Mouse (Mus musculus): Measurements from ENCODE around the gene Fbxl19. TPM values are rescaled to one million over a fixed set of nuclear protein-coding genes. Genes with fewer than 3 reads are reported as not detected.

Fbxl19 gene
- total RNA-seq, 1 experiment from 2014 or later, result 12.8 TPM

DNA sequence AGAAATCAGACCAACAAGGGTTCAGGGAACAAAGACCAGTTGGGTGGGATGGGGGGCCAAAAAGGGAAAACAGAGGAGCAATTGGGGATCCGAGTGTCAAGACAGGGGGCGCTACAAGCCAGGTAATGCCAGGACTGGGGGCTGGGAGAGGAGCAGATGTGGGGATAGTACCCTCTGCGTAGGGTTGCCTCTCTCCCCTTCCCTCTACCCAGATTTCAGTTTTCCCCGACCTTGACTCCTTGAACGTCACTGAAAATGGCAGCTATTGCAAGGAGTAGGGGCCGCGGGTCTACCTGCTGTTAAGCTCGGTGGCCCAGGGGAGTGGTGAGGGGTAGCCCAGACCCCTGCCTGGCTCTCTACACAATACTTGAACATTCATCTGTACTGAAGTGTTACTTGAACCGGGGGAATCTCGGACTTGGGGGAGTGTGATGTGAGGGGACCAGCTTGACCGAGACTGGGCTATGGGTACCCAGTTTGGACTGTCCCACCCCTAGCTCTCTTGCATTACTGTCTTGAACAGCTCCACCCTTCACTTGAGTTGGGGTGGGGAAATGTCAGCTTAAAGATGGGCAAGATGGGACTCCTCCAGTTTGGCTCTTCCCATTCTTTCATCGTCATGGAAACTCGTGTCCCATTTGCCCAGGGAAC, 24.1 kb downstream of the Fbxl19 start:
- DNase-seq, result peak; percentile 40

DNA sequence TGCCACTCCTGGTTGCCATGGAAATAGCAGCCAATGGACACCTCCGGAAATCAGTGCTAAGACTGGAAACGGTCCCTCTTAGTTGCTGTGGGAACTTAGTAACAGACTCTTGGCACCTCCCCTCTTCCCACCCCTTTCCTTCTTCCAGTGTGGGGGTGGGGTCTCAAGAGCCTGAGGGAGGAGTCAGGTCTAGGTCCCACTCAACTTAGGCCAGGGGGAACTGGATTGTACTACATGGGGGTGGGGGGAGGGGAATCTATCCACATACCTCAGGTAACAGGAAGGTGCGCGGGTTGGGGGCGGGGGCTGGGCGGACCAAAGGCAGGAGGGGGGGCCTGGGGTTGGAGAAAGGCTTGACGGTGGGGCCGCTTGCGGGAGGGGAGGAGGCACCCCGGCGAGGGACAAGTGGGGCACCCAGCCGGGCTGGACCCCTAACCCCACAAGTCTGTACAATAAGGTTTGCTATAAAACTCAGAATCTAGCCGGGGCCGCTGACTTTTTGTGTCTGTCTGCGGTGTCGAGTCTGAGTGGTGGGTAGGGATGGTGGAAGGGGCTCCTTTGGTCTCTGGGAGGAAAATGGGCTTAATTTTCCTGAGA, 24.8 kb downstream of the Fbxl19 start:
- peak; percentile 97 for DNase-seq

DNA sequence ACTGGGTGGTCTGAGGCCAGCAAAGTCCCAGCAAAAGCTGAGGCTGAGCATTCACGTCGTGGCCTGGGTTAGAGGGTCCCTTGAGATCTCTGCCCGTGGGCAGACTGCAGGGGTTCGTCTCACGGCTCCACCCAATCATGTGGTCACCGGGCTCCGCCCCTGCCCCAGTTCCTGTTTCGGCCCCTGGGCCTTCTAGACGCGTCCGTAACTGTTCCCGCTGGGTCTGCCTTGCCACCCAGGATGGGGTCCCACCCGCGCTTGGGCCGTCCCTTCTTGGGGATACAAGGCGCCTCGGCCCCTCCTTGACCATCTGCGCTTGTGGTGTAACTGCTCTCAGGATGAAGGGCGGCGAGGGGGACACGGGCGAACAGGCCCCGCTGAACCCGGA, 25.3 kb downstream of the Fbxl19 start, which contains the start of gene Orai3:
Gene Orai3, plus strand, starts transcription at position 165 of the 388 bp plus-strand sequence.
- DNase-seq, result peak; percentile 93

DNA sequence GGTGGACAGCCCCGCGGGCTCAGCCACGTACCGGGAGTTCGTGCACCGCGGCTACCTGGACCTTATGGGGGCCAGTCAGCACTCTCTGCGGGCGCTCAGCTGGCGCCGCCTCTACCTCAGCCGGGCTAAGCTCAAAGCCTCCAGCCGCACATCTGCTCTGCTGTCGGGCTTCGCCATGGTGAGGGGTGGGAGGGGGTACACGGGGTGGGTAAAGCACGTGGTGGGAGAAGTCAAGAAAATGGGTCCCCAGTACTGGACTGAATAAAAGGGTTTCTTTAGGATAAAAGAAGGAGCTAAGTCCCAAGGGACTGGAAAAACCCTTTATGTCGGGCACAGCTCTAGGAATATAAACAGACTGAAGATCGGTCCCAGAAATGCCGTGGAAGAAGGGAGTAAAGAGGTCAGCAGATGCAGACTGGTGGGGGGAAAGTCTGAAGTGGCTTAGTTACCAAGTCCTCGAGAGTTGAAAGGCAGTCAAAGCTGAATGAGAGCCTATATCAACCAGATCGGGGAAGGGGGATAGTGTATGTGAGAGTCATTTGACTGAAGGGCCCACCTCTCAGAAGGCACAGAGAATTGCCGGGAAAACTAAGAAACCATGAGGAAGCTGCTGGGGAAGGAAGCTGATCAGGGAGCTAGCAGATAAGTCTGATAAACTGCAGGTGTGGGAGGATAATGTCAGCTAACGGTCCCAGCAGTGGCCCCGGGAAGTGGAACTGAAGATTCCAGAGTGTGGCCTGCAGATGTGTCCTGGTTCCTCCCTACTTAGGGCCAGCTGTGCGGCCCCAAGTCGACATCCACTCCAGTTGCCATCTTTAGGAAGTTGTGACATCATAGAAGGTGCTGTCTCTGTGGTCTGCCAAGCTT, 25.9 kb downstream of the Fbxl19 start:
- peak; percentile 18 for DNase-seq

DNA sequence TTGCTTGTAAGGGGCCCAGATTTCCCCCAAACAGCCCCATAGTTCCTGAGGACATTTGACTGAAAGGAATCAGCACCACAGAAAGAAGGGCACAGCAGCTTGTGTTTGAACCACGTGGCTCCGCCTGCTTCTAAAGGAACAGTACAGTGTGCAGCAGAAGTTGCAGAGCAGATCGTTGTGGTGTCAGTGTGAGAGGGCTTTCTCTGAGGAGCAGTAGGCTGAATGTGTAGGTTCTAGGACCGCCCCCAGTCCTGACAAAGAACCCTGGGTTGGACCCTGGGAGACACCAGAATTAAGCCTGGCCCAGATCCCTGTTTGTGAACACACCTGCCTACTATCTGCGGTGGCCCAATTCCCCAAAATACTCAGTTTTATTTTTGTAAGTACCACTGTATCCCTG, 26.9 kb downstream of the Fbxl19 start:
- no peak for DNase-seq

DNA sequence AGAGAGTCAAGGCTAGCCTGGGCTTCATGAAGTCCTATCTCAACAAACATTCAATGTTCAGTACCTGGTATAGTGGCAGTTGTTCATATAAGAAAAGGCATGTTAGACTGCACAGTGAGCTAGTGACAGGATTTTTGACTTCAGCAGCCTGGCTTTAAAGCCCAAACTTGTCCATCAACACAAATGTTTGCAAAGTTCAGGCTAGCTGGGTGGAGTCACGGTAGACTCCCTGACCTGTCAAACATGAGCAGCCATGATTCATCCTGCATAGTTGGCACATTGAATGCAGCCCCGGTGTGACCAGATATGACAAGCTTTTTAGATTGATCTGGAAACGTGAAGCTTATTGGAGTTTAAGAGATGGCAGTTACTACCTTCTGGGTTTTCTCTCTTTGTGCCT, 27.7 kb downstream of the Fbxl19 start:
- no peak for DNase-seq

DNA sequence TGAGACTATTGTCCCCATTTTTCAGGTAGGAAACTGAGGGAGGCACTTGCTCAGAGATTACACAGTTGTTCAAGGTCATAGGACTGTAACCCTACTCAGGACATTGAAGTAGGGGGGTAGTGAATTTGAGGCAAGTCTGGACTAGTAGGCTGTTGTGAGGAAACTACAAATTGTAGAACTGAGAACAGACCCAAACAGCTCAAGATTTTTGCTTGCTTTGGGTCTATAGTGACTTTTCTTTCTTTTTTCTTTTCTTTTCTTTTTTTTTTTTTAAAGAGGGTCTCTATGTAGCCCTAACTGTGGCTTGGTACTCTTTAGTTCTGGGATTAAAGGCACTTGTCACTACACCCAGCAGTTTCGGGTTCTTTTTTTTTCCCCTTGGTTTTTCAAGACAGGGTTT, 28.2 kb downstream of the Fbxl19 start:
- no peak for DNase-seq

DNA sequence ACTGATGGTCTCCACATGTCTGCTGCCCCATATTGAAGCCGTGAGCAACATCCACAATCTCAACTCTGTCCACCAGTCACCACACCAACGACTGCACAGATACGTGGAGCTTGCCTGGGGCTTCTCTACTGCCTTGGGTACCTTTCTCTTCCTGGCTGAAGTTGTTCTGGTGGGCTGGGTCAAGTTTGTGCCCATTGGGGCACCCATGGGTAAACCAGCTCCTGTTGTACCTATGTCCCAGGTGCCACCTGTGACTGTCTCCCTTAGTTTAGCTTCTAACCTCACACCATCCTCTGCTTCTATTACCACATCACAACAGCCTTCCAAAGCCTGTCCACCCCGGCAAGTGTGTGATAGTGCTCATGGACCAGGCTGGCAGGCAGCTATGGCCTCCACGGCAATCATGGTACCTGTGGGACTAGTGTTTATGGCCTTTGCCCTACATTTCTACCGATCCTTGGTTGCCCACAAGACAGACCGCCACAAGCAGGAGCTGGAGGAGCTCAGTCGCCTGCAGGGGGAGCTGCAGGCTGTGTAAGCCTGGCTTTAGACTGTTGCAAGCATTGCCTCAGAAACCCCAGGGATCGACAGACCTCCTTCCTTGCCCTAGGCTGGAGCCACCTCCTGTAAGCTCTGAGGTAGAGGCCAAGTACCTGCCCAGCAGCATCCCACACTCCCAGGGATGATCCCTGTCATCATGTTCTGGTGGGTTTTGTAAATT, 29.5 kb downstream of the Fbxl19 start:
- peak; percentile 90 for DNase-seq

DNA sequence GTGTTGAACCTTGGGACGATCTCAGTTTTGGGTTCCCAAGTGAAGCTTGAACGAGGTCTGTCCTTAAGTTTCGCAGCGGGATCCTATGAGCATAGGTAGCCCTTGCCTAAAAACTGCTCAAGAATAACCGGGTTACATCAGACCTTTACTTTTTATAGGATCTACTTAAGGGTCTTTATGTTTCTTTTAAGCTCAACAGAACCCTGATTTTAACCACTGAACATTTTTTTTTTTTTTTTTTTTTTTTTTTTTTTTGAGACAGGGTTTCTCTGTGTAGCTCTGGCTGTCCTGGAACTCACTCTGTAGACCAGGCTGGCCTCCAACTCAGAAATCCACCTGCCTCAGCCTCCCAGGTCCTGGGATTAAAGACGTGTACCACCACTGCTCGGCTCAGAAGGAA, 31.5 kb downstream of the Fbxl19 start:
- DNase-seq, result peak; percentile 27

DNA sequence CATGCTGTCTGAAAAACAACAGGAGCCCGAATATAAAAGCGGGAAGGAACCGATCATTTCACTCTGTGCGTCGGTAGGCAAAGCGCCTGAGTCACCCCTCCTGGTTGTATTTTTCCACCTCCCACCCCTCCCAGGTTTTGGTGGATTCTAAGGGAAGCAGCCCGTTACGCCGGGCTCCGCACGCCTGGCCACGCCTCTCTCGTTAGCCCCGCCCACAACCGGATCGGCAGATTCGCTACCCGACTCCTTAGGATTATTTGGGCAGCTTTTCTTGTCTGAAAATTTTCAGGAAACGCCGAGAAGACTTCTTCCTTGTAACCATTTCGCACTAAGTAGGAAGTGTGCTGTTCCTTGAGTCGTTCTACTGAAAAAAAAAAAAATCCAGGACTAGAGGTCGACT, 32.1 kb downstream of the Fbxl19 start, which contains the start of gene Setd1a:
Gene Setd1a, plus strand, starts transcription at position 245 of the 400 bp plus-strand sequence.
- DNase-seq, result peak; percentile 94

DNA sequence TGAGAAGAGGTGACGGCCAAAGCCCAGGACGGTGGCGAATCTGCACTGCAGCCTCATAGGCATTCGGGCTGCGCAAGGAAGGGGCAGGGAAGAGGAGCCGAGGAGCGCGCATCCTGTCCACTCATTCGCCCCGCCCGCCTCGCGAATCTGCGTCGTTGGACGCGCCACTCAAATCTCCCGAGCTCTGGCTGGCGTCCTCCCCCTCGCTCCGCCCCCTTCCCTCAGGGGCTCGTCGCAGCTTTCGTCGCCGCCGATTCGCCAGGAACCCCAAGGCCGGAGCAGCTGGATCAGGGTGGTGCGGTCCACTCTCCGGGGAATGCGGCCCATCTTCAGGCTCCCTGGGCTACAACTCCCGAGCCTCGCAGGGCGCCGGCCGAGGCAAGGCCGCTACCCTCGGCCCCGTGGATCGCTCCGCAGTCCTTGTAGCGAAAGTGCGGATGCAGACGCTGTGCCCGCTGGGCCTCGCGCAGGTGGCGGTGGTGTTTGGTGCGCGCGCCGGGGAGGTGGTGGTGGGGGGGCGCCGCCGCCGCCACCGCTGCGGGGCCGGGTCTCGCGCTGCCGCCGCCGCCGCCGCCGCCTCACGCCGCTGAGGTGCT, 32.6 kb downstream of the Fbxl19 start:
- DNase-seq, result peak; percentile 99

DNA sequence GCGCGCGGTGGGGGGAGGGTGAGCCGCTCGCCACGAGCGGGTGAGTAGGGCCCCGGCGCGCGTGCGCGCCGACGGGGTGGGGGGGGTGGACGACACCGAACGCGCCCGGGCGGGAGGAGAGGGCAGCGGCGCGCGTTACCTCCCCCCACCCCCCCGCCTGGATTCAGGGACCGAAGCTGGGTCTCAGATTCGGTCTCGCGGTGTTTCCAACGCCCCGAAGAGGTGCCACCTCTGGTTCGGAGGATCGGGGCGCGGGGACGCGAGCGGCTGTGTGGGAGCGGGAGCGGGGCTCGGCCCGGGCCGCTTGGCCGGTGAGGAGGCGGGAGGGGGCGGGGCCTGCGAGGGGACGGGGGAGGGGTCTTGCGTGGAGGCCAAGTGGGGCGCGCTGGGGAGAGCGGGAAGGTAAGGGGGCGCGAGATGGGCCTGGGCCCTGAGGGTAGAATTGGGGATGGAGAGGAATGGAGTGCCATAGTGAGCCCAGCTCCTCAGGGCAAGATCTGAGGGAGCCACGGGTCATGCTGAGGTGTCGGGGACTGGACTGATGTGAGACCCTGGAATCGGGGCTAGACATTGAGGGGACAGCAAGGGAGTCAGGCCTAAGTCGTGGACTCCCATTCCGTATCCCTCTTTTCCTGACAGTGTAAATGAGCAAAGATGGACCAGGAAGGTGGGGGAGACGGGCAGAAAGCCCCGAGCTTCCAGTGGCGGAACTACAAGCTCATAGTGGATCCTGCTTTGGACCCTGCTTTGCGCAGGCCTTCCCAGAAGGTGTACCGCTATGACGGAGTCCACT, 33.3 kb downstream of the Fbxl19 start:
- peak; percentile 83 for DNase-seq

DNA sequence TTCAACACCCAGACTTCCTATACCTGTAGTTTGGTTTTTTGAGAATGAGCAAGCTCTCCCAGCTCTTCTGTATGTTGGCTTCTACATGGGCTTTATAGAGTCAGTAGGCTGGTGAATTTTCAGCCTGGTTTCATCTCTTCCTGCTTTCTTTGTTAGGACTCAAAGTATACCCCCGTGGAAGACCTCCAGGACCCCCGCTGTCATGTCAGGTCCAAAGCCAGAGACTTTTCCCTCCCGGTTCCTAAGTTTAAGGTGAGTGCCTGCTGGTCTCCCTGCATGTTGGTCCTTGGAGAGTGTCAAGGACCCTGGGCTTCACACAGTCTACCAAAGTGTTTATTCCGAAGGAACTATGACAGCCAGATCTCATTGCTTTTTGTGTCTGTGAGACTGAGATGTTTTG, 34.0 kb downstream of the Fbxl19 start:
- DNase-seq, result no peak

DNA sequence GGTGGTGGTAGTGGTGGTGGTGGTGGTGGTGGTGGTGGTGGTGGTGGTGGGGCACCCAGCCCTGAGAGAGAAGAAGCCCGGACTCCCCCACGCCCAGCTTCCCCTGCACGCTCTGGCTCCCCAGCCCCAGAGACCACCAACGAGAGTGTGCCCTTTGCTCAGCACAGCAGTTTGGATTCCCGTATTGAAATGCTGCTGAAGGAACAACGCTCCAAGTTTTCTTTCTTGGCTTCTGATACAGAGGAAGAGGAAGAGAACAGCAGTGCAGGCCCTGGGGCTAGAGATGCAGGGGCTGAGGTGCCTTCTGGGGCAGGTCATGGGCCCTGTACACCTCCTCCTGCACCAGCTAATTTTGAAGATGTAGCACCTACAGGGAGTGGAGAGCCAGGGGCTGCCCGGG, 41.0 kb downstream of the Fbxl19 start, which contains the start of gene Gm49388:
Gene Gm49388, plus strand, starts transcription at position 301 of the 400 bp plus-strand sequence.
- DNase-seq, result no peak

DNA sequence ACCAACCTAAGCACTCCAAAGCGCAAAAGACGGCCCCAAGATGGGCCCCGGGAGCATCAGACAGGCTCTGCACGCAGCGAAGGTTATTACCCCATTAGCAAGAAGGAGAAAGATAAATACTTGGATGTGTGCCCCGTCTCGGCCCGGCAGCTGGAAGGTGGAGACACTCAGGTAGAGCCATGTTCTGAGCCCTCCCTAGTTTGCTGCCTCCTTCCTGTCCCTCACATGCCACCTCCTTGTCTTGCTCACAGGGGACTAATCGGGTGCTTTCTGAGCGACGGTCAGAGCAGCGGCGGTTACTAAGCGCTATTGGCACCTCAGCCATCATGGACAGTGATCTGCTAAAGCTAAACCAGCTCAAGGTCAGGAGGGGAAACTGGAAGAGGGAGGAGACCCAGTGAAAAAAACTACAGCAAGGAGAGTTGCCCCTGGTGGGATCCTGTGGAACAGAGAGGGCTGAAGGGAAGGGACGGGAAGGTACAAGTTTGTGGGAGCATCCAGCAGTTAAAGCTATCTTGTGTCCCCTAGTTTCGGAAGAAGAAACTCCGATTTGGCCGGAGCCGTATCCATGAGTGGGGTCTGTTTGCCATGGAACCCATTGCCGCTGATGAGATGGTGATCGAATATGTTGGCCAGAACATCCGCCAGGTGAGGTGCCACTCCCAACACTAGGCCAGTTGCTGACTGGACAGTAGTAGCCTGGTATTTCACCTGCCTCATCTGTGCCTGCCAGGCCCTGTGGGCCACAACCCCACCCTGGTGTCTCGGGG, 52.9 kb downstream of the Fbxl19 start:
- no peak for DNase-seq

DNA sequence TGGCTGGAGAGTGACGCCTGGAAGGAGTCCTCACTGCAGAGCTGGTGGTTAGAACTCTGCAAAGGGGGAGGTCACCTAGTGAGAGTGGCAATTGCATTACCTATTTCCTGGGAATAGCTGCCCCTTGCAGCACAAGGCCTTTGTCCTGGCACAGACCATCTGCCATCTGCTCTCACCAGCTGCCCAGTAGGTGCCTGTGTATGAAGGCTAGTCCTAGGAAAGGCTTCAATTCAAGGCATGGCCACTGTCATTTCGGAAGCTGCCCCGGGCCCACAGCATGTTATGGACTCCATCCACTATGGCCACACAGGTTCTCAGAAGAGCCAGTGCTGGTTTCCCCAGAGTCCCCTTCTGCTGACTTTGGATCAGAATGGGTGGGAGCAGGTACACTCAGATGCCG, 54.2 kb downstream of the Fbxl19 start:
- DNase-seq, result no peak

DNA sequence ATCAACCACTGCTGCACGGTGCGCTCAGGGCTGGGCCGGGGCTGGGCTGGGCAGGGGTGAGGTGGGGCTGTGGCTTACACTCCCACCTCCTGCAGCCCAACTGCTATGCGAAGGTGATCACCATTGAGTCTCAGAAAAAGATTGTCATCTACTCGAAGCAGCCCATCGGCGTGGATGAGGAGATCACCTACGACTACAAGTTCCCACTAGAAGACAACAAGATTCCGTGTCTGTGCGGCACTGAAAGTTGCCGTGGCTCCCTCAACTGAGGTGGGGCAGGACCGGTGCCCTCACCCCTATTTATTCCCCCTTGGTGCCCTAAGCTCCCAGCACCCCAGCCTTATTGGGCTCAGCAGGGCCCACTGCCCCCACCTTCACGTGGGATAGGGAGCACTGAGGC, 54.9 kb downstream of the Fbxl19 start:
- no peak for DNase-seq

DNA sequence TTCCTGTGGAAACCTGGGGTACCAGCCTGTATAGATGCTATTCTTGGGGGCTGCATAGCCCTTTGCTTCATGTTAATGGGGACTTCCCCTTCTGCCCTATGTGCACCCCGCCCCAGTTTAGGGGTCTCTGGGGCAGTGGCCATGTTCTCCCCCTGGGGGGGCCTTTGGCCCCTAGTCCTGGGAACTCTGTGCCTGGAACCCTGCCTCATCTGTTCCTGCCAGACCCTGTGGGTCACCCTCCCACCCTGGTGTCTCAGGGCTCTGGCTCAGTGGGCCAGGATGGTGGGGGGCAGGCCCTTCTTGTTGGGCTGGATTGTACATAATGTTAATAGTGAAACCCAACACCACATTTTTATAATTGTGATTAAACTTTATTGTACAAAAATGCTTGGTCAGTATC, 55.4 kb downstream of the Fbxl19 start:
- DNase-seq, result no peak

DNA sequence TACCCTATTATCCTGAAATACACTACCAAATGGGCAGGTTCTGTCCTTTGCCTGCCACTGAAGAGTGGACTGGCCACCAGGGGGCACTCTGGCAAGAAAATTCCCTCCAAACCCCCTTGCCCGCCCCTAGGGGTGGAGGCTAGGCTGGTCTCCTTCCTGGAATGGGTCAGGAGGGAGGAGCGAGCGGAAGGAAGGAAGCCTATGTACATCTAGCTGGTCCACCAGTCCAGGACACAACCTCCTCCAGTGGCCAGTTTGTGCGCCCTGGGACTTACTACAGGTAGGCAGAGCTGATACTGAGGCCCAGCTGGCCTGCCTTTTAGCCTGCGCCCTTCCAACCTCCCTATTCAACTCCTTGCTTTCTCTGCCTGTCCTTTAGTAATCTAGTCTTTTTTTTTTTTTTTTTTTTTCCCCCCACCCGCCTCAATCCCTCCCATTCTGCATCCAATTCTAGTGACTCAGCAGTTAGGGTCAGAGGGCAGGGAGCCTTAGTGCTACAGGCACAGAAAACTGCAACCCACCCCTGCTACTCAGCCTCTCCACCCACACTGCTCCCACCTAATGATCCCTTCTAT, 56.2 kb downstream of the Fbxl19 start, which contains the start of gene Hsd3b7:
Gene Hsd3b7, plus strand, starts transcription at position 170 of the 575 bp plus-strand sequence.
- peak; percentile 98 for DNase-seq
